Mouse (Mus musculus) adrenal gland, adult 18-20 months (tissue): Measurements from ENCODE around the gene Gm28051. TPM values are rescaled to one million over a fixed set of nuclear protein-coding genes. Genes with fewer than 3 reads are reported as not detected.

Source experiments
- DNase-seq, 2 experiments: peaks; one replicate each; pipeline ENCODE4 v3.0.0; 2021 to 2022; ENCODE audit warnings: low spot score in 2 of 2
- long read RNA-seq, 2 experiments: library from polyadenylated mRNA; stranded (forward); transcript quantifications; one replicate each; pipeline ENCODE4 v2.0.0; 2021
- total RNA-seq, 2 experiments: library from RNA; stranded (reverse); gene quantifications; 1 replicate in 1 of 2; 2 replicates in 1 of 2; pipeline ENCODE4 v1.2.3; 2021

The Gm28051 gene
- total RNA-seq, result not detected
- long read RNA-seq, experiment 1, result 0 reads
- long read RNA-seq, experiment 2, result 0 reads

GRCm38 (mm10) chr12:102757689-102758402 lies at the start of gene Gm28051, which contains the start of the genes Gon7 and Ubr7:
Gm28051 (minus strand) TSS chr12:102757765.
Gon7 (minus strand) TSS chr12:102757803.
Ubr7 (plus strand) TSS chr12:102757967.
- DNase-seq, result peak; percentile 90 to 92

- no peak for DNase-seq
Measured at GRCm38 (mm10) chr12:102799528-102799927, 42.0 kb upstream of the Gm28051 start.

GRCm38 (mm10) chr12:102787927-102788326 lies 30.4 kb upstream of the Gm28051 start:
- DNase-seq, result no peak

GRCm38 (mm10) chr12:102785593-102785985 lies 28.0 kb upstream of the Gm28051 start:
- no peak for DNase-seq

GRCm38 (mm10) chr12:102784899-102785592 lies 27.5 kb upstream of the Gm28051 start:
- no peak for DNase-seq

GRCm38 (mm10) chr12:102782841-102783240 lies 25.3 kb upstream of the Gm28051 start:
- DNase-seq, result no peak

GRCm38 (mm10) chr12:102779452-102779851 lies 21.9 kb upstream of the Gm28051 start:
- DNase-seq, result no peak

GRCm38 (mm10) chr12:102778151-102778550 lies 20.6 kb upstream of the Gm28051 start:
- DNase-seq, result no peak

- no peak for DNase-seq
Measured at GRCm38 (mm10) chr12:102776035-102776434, 18.5 kb upstream of the Gm28051 start.

GRCm38 (mm10) chr12:102772676-102773075 lies 15.1 kb upstream of the Gm28051 start:
- DNase-seq, result no peak

GRCm38 (mm10) chr12:102771601-102772000 lies 14.0 kb upstream of the Gm28051 start:
- no peak for DNase-seq

GRCm38 (mm10) chr12:102769000-102769399 lies 11.4 kb upstream of the Gm28051 start:
- no peak for DNase-seq

- no peak for DNase-seq
Measured at GRCm38 (mm10) chr12:102763696-102764095, 6.1 kb upstream of the Gm28051 start.

GRCm38 (mm10) chr12:102761668-102762067 lies 4.1 kb upstream of the Gm28051 start:
- no peak for DNase-seq

GRCm38 (mm10) chr12:102758936-102759335 lies 1.4 kb upstream of the Gm28051 start:
- DNase-seq, result no peak

GRCm38 (mm10) chr12:102758403-102758756 lies 815 bp upstream of the Gm28051 start, which contains the start of gene Gm20604:
Gm20604 (minus strand) TSS chr12:102758672.
- DNase-seq, result no peak

GRCm38 (mm10) chr12:102757055-102757688 lies 393 bp downstream of the Gm28051 start:
- DNase-seq, result peak in 1 of 2 experiments; percentile 84

GRCm38 (mm10) chr12:102756304-102756703 lies 1.3 kb downstream of the Gm28051 start:
- DNase-seq, result no peak

GRCm38 (mm10) chr12:102748256-102748655 lies 9.3 kb downstream of the Gm28051 start:
- no peak for DNase-seq

GRCm38 (mm10) chr12:102744839-102745238 lies 12.7 kb downstream of the Gm28051 start:
- DNase-seq, result no peak
